In the genomic region with DNA sequence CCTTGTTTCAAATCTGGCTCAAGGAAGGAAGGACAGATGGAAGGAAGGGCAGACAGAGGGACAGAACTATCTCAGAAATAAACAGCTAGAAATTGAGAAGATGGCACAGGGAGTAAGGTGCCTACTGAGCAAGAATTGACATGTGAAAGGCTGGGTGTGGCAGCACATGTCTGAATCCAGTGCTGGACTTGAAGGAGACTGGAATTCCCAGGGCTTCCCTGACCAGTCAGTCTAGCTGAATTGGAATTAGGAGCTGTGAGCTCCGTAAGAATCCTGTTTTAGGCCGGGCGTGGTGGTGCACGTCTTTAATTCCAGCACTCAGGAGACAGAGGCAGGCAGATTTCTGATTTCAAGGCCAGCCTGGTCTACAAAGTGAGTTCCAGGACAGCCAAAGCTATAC, we compare ENCODE assay signal across 29 mouse cellular contexts. TPM values are rescaled to one million over a fixed set of nuclear protein-coding genes. Genes with fewer than 3 reads are reported as not detected.
DNase-seq lines count a peak whose midpoint lies in the region; ATAC-seq lines count a peak whose summit lies in the region.
"Had no signal": no experiment of that assay in that cellular context is flagged by ENCODE, and none has a peak within 500 bp of the region (broad histone marks: within the 10 kb centered on the region; RNA-seq: fewer than 3 reads in every experiment).

No protein-coding gene starts in this region.

- intact Hi-C loops in gastrocnemius, postnatal 14 days (cut with DNase I; ENCODE audit: low total_unique reads) = no loop called here

- H3K27ac ChIP-seq in kidney, embryonic 15.5 days = no peak overlapping the region
- H3K27ac ChIP-seq in midbrain, embryonic 10.5 days (replicated peaks) = no peak overlapping the region
- no peak overlapping the region for H3K27ac ChIP-seq in midbrain, embryonic 14.5 days (replicated peaks; ENCODE audit: low read depth, low read length)
- no peak overlapping the region for H3K27ac ChIP-seq in liver, embryonic 11.5 days (ENCODE audit: low read depth, low read length)
- H3K27ac ChIP-seq: embryonic facial prominence, embryonic 12.5 days; forebrain, embryonic 12.5 days; gastrocnemius, adult 2 months; heart, embryonic 15.5 days; hindbrain, embryonic 10.5 days; kidney, postnatal 0 days; limb, embryonic 12.5 days; liver, embryonic 14.5 days; lung, embryonic 15.5 days; midbrain, embryonic 13.5 days had no signal

- peaks cover 16% of the 10 kb centered on the region for H3K36me3 ChIP-seq in kidney, embryonic 15.5 days
- peaks cover 14% of the 10 kb centered on the region for H3K36me3 ChIP-seq in midbrain, embryonic 10.5 days
- peaks cover 23% of the 10 kb centered on the region for H3K36me3 ChIP-seq in midbrain, embryonic 14.5 days (ENCODE audit: control insufficient read depth, insufficient read depth, low read length)
- H3K36me3 ChIP-seq in liver, embryonic 11.5 days (ENCODE audit: control insufficient read depth, insufficient read depth, low read length) = peaks cover 9% of the 10 kb centered on the region

- ATAC-seq in kidney, embryonic 15.5 days (replicated peaks; ENCODE audit: low FRiP score) = no peak
- ATAC-seq in midbrain, embryonic 14.5 days (ENCODE audit: low FRiP score, low TSS enrichment) = no peak
- ATAC-seq in liver, embryonic 11.5 days (replicated peaks; ENCODE audit: low FRiP score) = no peak
- ATAC-seq: CD4-positive, CD25-positive, alpha-beta regulatory T cell, adult 4 months; hindbrain, embryonic 16.5 days; intestine, postnatal 0 days; midbrain, embryonic 13.5 days had no signal

- no peaks in the 10 kb centered on the region for H3K9me3 ChIP-seq in kidney, embryonic 15.5 days (replicated peaks)
- no peaks in the 10 kb centered on the region for H3K9me3 ChIP-seq in midbrain, embryonic 10.5 days (replicated peaks)
- no peaks in the 10 kb centered on the region for H3K9me3 ChIP-seq in midbrain, embryonic 14.5 days (ENCODE audit: control insufficient read depth, low read length)
- no peaks in the 10 kb centered on the region for H3K9me3 ChIP-seq in liver, embryonic 11.5 days (ENCODE audit: control insufficient read depth, low read length)
- H3K9me3 ChIP-seq: embryonic facial prominence, embryonic 12.5 days; forebrain, embryonic 12.5 days; heart, embryonic 15.5 days; limb, embryonic 12.5 days; lung, embryonic 15.5 days; midbrain, embryonic 13.5 days had no signal

- peak; percentile 2 for DNase-seq in gastrocnemius, postnatal 14 days
- DNase-seq in gastrocnemius, postnatal 25 days = no peak
- peak; percentile 0 for DNase-seq in kidney, adult 11 months
- DNase-seq in midbrain, embryonic 10.5 days (ENCODE audit: low spot score) = peak; percentile 11
- no peak for DNase-seq in midbrain, embryonic 14.5 days
- peak; percentile 32 for DNase-seq in liver, embryonic 11.5 days (ENCODE audit: low spot score)
- no peak for DNase-seq in cerebellum, postnatal 25 days
- DNase-seq: adrenal gland, postnatal 36 days; cerebellum, adult 9-10 months; gastrocnemius, adult 2 months; right cerebral cortex, adult 18-20 months; right cerebral cortex, postnatal 4 days; thymus, adult 18-20 months; thymus, postnatal 36 days had no signal

- H3K4me3 ChIP-seq in kidney, embryonic 15.5 days (replicated peaks) = no peak overlapping the region
- no peak overlapping the region for H3K4me3 ChIP-seq in midbrain, embryonic 10.5 days
- no peak overlapping the region for H3K4me3 ChIP-seq in midbrain, embryonic 14.5 days (replicated peaks; ENCODE audit: low read depth, low read length)
- no peak overlapping the region for H3K4me3 ChIP-seq in liver, embryonic 11.5 days (ENCODE audit: low read depth, low read length)
- H3K4me3 ChIP-seq: embryonic facial prominence, embryonic 12.5 days; forebrain, embryonic 12.5 days; gastrocnemius, adult 2 months; heart, embryonic 15.5 days; hindbrain, embryonic 10.5 days; limb, embryonic 12.5 days; lung, embryonic 15.5 days; midbrain, embryonic 13.5 days had no signal

- no peak overlapping the region for H3K9ac ChIP-seq in kidney, embryonic 15.5 days
- H3K9ac ChIP-seq in midbrain, embryonic 14.5 days (replicated peaks; ENCODE audit: low read length) = no peak overlapping the region
- no peak overlapping the region for H3K9ac ChIP-seq in liver, embryonic 11.5 days (ENCODE audit: low read depth, low read length)
- H3K9ac ChIP-seq: embryonic facial prominence, embryonic 12.5 days; forebrain, embryonic 12.5 days; heart, embryonic 15.5 days; limb, embryonic 12.5 days; liver, embryonic 14.5 days; lung, embryonic 15.5 days; midbrain, embryonic 13.5 days had no signal

- 91% methylated on average over 4 of the region's 4 CpGs for WGBS in kidney, embryonic 15.5 days
- WGBS in midbrain, embryonic 10.5 days = 91% methylated on average over 4 of the region's 4 CpGs
- WGBS in midbrain, embryonic 14.5 days = 91% methylated on average over 4 of the region's 4 CpGs
- WGBS in liver, embryonic 11.5 days = 89% methylated on average over 4 of the region's 4 CpGs

- H3K4me2 ChIP-seq in kidney, embryonic 15.5 days = no peak overlapping the region
- no peak overlapping the region for H3K4me2 ChIP-seq in midbrain, embryonic 14.5 days (ENCODE audit: low read length)
- no peak overlapping the region for H3K4me2 ChIP-seq in liver, embryonic 11.5 days
- H3K4me2 ChIP-seq: embryonic facial prominence, embryonic 12.5 days; forebrain, embryonic 12.5 days; heart, embryonic 15.5 days; limb, embryonic 12.5 days; lung, embryonic 15.5 days; midbrain, embryonic 13.5 days had no signal

- H3K4me1 ChIP-seq in kidney, embryonic 15.5 days = peaks cover 6% of the 10 kb centered on the region
- H3K4me1 ChIP-seq in midbrain, embryonic 10.5 days = peaks cover 10% of the 10 kb centered on the region
- H3K4me1 ChIP-seq in midbrain, embryonic 14.5 days (ENCODE audit: control insufficient read depth, insufficient read depth, low read length) = peaks cover 5% of the 10 kb centered on the region; the same call in 1 of the 2 replicates
- H3K4me1 ChIP-seq in liver, embryonic 11.5 days (replicated peaks; ENCODE audit: control insufficient read depth, insufficient read depth, low read length) = peaks cover 12% of the 10 kb centered on the region; the same call in 1 of the 2 replicates

- no peaks in the 10 kb centered on the region for H3K27me3 ChIP-seq in kidney, embryonic 15.5 days
- H3K27me3 ChIP-seq in midbrain, embryonic 10.5 days (ENCODE audit: low read depth, poor library complexity, severe bottlenecking) = no peaks in the 10 kb centered on the region
- no peaks in the 10 kb centered on the region for H3K27me3 ChIP-seq in midbrain, embryonic 14.5 days (ENCODE audit: control insufficient read depth, insufficient read depth, low read length)
- H3K27me3 ChIP-seq in liver, embryonic 11.5 days (replicated peaks; ENCODE audit: control insufficient read depth, insufficient read depth, low read length) = no peaks in the 10 kb centered on the region
- H3K27me3 ChIP-seq: embryonic facial prominence, embryonic 12.5 days; forebrain, embryonic 12.5 days; heart, embryonic 15.5 days; limb, embryonic 12.5 days; lung, embryonic 15.5 days; midbrain, embryonic 13.5 days had no signal

RNA-seq across cellular contexts. Expression of gene Actg1, which starts 6.7 kb away (rescaled TPM):
- 100 to 1,000 TPM; 308 to 391 TPM for total RNA-seq in gastrocnemius, postnatal 14 days (2021)
- total RNA-seq in gastrocnemius, postnatal 25 days (2021) = 100 to 1,000 TPM; 236 to 249 TPM
- polyA plus RNA-seq in kidney, embryonic 15.5 days (2015; fragmentation: Nextera tagmentation; extraction: Ambion mirVana) = 2,367 and 2,520 TPM in 2 replicates
- 2,836 and 2,964 TPM in 2 replicates for polyA plus RNA-seq in midbrain, embryonic 10.5 days (2016; fragmentation: Nextera tagmentation; extraction: Ambion mirVana)
- polyA plus RNA-seq in midbrain, embryonic 14.5 days (2014; fragmentation: Nextera tagmentation; extraction: Ambion mirVana) = 4,502 and 4,930 TPM in 2 replicates
- polyA plus RNA-seq in liver, embryonic 11.5 days (2014; fragmentation: Nextera tagmentation; extraction: Ambion mirVana) = 1,592 and 1,704 TPM in 2 replicates

RNA-seq across cellular contexts. Expression of gene Fscn2, which starts 19.7 kb away (rescaled TPM):
- under 1 TPM; 0.16 to 0.39 TPM for total RNA-seq in gastrocnemius, postnatal 14 days (2021)
- total RNA-seq in gastrocnemius, postnatal 25 days (2021) = under 1 TPM; 0.29 to 0.31 TPM
- polyA plus RNA-seq in kidney, embryonic 15.5 days (2015; fragmentation: Nextera tagmentation; extraction: Ambion mirVana) = 1.1 and 1.2 TPM in 2 replicates
- polyA plus RNA-seq in midbrain, embryonic 10.5 days (2016; fragmentation: Nextera tagmentation; extraction: Ambion mirVana) = 0.61 and 0.62 TPM in 2 replicates
- 1.7 and 2.5 TPM in 2 replicates for polyA plus RNA-seq in midbrain, embryonic 14.5 days (2014; fragmentation: Nextera tagmentation; extraction: Ambion mirVana)
- polyA plus RNA-seq in liver, embryonic 11.5 days (2014; fragmentation: Nextera tagmentation; extraction: Ambion mirVana) = 0.29 TPM in 1 of 2 replicates, not detected in the other
- total RNA-seq: common myeloid progenitor, adult 5-6 weeks; granulocyte monocyte progenitor cell, adult 5-6 weeks had no signal
- polyA plus RNA-seq: liver, embryonic 14.5 days had no signal

RNA-seq across cellular contexts. Expression of gene Faap100, which starts 36.9 kb away (rescaled TPM):
- total RNA-seq in gastrocnemius, postnatal 14 days (2021) = 10 to 100 TPM; 11.2 to 16.0 TPM
- total RNA-seq in gastrocnemius, postnatal 25 days (2021) = 10 to 100 TPM; 14.0 to 16.5 TPM
- 33.1 and 41.9 TPM in 2 replicates for polyA plus RNA-seq in kidney, embryonic 15.5 days (2015; fragmentation: Nextera tagmentation; extraction: Ambion mirVana)
- polyA plus RNA-seq in midbrain, embryonic 10.5 days (2016; fragmentation: Nextera tagmentation; extraction: Ambion mirVana) = 34.5 and 41.8 TPM in 2 replicates
- 95.9 and 114 TPM in 2 replicates for polyA plus RNA-seq in midbrain, embryonic 14.5 days (2014; fragmentation: Nextera tagmentation; extraction: Ambion mirVana)
- polyA plus RNA-seq in liver, embryonic 11.5 days (2014; fragmentation: Nextera tagmentation; extraction: Ambion mirVana) = 22.8 and 23.2 TPM in 2 replicates

Comparison
In these comparisons a context has a peak if more than half of its experiments do, and no peak if none do; other contexts are left out.
1. DNase-seq: peak in gastrocnemius, postnatal 14 days (single experiment), kidney, adult 11 months (single experiment), midbrain, embryonic 10.5 days (single experiment) and liver, embryonic 11.5 days (single experiment); none in gastrocnemius, postnatal 25 days (single experiment), midbrain, embryonic 14.5 days (single experiment) and cerebellum, postnatal 25 days (0 of 2).